Mouse (Mus musculus) c-Kit-positive CD71-positive TER-119-positive erythroid progenitor cells, embryonic 14.5 days (primary cell): ENCODE results near the gene Hfe2.
"Not testable (repeated sequence)": the region's sequence is repeated elsewhere in the genome, so short reads cannot be mapped to it uniquely, and the experiment has no call there.

ENCODE experiments used
- DNase-seq: peaks from one replicate; pipeline ENCODE4 v3.0.0-alpha.2; 2013; ENCODE audit warnings: low spot score

The Hfe2 gene

DNA sequence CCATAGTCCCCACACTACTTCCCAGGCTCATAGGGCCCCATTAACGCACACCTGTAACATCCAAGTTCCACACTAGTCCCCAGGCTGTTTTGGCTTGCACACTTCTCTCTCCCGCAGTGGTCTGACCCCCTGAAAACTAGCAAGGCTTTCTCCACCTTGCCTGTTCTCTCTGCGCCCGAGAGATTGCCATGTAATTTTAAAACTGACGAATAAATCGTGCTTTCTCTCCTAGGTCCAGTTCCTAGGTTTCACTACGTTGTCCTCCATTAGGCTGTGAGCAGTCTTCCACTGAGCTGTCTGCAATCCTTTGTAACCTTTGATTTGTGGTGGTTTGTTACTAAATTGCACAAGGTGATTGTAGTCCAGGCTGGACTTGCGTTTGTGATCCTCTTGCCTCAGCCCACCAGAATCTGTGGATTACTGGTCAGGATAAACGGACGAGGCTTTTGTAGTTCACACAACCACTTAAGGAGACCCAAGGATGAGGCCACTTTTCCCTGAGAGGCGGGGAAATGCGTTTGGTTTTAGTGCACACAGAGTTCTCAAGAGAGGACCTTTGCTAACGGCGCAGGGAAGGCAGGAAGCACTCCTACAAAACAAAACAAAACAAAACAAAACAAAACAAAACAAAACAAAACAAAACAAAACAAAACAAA, 28.2 kb upstream of the Hfe2 start:
- not testable (repeated sequence) for DNase-seq

DNA sequence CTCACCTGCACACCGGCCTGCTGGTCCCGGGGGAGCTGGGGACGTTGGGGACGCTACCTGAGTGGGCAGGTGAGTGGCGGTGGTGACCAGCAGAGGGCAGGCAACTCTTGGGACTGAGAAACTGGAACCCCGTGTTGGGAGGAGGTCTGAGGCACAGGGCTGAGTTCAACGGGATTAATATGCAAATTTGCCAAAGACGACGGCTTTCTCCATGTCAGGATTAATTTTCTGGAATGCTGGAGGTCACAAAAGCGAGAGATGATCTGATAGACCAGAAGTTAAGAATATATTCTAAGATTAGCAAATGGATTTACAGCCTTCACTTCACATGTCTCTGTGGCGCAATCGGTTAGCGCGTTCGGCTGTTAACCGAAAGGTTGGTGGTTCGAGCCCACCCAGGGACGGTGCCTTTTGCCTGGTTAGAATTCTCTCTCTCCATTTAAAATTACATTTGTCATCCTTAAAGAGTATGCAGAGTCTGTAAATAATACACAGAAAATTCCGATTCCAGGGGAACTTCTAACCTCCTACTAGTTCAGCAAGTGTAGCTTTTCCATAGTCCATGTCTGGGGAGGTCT, 27.4 kb upstream of the Hfe2 start:
- peak; percentile 76 for DNase-seq

DNA sequence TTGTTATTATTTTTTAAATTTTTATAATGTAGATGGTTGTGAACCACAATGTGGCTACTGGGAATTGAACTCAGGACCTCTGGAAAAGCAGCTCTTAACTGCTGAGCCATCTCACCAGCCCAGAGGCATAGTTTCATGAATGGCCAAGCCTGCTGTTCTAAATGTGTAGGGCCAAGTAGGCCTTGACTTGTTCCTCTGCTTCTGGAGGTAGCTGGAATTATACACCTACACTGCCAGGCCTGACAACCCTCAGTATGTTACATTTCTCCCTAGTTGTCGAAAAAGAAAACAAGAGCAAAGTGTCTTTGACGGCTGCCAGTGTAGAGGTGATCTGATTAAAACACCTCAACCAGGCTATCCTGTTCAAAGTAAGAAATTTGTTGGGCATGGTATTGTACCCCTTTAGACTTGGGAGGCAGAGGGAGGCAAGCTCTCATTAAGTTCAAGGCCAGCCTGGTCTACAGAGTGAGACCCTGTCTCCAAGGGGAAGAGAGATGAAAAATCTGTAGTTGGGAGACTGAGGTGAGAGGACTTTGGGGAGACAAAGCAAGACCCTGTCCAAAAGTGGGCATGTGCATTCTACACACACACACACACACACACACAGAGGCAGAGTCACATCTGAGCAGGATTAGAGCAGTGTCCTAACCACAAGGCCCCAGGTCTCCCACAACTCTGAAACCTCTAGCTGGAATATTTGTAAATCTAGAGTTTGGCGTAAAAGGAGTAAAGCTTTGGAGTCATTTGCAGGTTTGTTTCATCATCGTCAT, 26.3 kb upstream of the Hfe2 start:
- no peak for DNase-seq

DNA sequence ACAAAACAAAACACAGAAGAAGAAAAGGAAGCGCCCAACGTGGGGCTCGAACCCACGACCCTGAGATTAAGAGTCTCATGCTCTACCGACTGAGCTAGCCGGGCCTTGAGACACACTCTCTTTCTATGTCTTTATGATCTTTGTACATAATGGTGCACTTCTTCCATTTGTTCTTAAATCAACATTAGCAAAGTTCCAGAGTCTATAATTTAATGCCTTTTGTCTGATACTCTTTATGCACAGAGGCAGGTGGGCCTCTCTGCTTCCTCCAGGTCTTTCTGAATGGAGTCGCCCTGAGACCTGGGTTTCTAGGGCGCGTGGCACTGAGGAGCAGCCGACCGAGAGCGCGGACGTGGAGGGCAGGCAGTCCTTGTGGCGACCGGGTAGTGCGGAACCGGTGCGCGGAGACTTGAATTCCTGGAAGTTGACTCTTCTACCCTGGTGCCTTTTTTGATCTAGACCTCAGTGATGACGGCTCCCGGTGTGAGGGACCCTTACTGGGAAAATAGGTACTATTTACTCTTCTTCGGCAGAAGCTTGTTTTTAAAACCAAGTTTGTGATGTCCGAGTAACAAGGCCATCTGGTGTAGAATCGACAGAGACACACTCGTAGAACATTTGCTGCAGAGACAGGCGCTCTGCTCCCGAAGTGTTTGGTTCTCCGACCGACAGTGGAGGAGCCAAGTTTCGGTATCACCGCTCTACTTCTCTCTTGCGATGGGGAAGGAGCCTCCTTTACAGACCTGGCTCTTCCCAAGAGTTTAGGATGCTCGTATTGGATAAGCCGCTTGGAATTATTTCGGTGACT, 25.3 kb upstream of the Hfe2 start:
- DNase-seq: peak; percentile 86

DNA sequence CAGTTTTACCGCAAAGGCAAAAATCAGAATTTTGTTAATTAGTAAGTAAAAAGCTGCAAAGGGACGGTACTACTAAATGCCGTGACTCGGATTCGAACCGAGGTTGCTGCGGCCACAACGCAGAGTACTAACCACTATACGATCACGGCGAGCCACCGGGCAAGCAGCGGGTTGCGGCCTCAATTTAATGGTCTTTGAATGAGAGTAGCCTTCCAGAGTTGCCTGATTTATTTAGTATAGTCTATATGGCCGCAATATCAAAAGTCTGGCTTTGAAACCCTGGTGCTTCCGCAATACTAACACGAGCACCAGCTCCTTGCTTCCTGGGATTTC, 24.7 kb upstream of the Hfe2 start:
- DNase-seq: peak; percentile 91

DNA sequence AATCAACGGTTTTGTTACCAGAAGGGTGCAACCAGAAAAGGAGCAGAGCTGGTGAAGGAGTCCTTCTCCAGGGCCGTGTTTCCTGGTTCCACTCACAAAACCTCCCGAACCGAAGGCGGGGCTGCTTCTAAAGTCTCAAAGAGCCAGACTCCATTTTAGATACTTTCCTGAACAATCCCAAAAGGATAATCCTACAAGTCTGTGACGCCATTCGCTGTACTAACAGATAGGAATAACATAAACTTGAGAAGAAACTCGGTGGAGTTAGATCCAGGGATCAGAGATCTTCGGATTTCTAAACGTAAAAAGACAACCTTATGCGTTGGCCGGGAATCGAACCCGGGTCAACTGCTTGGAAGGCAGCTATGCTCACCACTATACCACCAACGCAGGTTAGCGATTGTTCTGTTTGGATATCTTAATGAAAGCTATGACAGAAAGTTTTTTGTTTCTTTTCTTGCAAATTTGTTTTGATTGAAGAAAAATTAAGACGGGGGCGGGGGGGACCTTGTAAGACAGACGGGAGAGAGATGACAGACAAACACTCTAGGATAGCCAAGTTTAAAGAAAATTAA, 24.2 kb upstream of the Hfe2 start:
- peak; percentile 87 for DNase-seq

DNA sequence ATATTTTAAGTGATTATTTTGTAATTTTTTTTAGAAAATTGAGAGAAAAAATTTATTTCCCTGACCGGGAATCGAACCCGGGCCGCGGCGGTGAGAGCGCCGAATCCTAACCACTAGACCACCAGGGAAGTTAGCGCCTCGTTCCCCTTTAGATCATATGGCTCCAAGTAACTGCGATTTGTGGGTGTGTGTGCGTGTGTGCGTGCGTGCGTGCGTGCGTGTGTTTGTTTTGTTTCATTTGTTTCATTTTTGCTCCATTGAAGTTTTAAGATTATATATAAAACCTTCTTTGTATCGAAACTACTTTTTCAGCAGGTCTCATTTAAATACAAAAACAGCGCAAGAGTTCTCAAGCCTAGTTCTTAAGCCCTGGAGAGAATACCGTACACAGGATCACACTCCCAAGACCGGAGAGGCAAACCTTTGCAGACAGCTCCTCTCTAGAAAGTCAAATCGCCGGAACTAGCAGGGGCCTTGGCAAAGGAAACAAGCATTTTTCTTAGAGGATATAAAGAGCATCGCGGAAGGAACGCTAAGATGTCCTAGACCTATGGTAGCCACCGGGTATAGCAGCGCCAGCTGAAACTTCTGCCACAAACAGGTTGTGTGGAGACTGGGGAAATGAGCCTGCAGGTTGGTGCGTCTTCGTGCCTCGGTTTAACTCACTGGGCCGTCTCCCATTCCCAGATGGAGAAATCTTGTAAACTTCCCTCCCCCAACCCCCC, 23.4 kb upstream of the Hfe2 start:
- peak; percentile 92 for DNase-seq

DNA sequence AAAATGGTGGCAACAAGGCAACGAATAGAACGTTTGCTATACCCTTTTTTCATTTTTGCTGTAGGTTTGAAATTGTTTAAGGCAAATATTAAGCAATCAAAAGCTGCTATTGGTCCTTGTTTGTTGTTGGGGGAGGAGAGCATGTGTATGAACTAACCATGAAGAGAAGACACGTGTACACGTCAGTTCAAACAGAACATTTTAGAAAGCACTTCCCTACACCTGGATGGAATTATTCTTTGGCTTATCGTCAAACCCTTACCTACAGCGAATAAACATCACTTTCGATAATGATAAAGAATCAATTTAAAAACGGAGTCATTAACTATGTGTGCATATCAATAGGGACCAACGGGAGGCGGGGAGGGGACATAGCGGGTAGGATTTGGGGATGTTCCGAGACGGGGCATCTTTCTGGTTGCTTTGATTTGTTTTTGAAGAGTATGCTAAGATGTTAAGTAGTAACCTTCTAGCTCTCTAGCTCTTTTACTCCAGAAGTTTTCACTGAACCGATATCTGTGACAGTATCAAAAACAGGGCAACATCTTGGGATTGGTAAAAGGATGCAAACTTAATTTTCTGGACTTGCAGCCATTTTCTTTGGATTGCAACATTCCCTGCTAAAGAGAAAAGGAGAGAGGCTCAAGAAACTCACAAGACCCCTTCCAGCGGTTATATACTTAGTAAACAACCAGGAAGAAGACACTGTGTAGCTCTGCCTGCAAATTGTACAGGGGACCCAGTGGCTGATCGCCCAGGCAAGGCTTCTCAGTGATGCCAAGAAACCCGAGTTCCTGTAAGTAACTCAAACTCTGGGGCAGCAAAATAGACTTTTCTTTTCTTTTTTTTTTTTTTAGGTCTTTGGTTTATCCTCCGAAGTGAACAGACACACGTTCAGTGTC, 22.5 kb upstream of the Hfe2 start:
- no peak for DNase-seq

DNA sequence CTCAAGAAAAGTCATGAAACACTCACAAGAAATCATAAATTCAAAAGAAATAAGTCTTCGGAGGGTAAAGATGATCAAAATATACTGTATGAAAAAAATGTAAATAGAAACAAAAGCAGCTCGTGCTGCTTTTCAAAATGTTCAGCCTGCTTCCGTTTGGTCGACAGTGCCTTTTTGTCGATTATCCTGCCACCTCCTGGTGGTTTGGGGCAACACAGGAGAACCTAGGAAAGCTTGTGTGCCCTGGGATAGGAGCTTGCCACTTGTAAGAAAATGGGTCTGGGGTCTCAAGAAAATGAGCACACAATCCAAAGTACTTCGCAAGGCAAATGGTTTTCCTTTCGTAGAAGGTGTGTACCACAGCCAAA, 21.9 kb upstream of the Hfe2 start:
- peak; percentile 82 for DNase-seq

DNA sequence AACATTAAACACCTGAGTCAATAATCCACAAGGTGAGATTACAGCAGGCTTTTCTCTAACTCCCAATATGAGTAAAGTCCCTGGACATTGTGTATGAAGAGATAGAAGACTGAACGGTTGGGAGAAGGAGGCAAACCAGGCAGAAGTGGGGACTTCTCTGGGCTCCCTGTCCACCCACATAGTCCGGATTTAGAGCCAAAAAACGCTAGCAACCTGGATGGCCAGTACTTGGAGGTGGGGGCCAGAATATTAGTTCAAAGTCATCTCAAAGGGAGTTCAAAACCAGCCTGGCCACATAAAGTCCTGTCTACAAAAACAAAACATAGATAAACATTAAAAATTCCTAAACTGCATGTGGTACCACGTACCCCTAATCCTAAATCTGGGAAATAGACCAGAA, 21.0 kb upstream of the Hfe2 start:
- DNase-seq: no peak

DNA sequence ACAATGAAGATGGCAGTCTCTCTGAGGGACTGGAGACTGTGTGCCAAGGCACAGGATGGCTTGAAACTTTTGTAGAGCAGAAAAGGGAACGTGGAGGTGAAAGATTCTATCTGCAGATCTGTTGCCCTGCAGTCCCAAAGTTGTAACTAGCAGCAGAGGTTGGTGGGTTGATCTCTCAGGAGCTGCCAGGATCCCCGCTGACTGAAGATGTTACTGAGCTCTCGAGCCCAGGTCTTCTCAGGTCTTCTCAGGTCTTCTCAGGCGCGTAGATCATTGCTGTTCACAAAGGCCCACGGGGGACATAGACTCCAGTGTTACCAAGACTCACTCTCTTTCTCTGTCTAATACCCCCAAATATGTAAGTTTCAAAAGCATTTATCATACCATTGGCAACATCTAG, 20.0 kb upstream of the Hfe2 start:
- no peak for DNase-seq

DNA sequence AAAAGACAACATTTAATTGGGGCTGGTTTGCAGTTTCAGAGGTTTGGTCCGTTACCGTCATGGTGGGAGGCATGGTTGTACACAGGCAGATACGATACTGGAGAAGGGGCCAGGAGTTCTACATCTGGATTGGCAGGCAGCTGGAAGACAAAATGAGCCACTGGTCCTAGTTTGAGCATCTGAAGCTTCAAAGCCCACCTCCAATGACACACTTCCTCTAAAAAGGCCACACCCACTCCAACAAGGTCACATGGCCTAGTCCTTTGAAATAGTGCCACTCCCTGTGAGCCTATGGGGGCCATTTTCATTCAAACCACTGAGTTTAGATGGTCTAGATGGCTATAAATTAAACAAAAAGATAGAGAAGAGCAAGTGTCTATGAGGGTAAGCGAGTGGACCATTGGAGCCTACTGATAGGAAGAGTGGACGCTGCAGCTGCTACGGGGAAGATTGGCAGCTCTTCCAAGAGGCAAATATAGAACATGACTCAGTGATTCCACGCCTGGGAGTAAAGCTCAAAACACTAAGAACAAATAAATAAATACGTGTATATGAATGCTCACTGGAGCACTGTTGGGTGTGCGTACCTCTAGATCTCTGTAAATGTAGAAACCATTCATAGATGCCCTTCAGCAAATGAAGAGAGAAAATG, 18.4 kb upstream of the Hfe2 start:
- DNase-seq: no peak

DNA sequence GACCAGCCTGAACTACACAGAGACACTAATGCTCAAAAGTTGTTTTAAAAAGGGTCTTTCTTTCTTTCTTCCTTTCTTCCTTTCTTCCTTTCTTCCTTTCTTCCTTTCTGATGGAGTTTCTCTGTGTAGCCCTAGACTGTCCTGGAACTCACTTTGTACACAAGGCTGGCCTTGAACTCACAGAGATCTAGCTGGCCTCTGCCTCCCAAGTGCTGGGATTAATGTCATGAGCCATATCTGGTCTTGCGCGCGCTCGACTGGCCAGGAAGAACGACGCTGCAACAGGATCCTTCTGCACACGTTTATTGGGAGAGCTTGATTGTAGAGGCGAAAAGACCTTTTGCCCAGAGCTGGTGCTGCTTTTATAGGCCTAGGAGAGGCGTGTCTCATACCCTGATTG, 17.0 kb upstream of the Hfe2 start:
- not testable (repeated sequence) for DNase-seq

DNA sequence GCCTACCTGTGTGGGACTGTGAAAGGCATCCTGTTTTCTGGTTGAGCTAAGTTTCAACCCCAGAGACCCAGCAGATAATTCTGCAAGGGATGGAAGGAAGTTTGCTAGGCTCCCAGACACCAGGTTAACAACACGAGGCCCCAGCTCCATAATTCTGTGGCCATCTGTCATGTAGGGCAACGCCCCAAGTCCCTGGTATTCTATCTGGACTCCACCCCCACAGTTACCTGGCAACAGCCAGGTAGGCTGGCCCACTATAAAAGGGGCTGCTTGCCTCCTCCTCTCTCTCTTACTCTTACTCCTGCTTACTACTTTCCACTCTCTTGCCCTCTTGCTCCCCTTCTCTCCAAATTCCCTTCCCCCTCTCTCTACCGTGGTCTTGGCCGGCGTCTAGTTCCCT, 4.8 kb upstream of the Hfe2 start:
- DNase-seq: no peak

DNA sequence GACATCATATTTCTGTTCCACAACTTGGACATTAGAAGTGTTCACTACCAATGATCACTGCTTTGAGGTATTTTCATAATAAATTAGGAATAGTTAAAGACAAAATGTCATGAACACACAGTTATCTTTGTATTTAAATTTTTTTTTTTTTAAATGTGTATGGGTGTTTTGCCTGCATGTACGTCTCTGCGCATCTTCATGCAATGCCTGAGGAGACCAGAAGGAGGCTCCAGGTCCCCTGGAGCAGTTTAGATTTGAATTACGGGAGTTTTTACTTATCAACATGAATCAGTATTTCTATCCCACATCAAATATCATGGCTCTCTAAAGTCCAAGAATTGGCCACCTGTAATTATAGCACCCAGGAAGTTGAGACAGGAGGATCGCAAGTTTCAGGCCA, 2.8 kb upstream of the Hfe2 start:
- no peak for DNase-seq

DNA sequence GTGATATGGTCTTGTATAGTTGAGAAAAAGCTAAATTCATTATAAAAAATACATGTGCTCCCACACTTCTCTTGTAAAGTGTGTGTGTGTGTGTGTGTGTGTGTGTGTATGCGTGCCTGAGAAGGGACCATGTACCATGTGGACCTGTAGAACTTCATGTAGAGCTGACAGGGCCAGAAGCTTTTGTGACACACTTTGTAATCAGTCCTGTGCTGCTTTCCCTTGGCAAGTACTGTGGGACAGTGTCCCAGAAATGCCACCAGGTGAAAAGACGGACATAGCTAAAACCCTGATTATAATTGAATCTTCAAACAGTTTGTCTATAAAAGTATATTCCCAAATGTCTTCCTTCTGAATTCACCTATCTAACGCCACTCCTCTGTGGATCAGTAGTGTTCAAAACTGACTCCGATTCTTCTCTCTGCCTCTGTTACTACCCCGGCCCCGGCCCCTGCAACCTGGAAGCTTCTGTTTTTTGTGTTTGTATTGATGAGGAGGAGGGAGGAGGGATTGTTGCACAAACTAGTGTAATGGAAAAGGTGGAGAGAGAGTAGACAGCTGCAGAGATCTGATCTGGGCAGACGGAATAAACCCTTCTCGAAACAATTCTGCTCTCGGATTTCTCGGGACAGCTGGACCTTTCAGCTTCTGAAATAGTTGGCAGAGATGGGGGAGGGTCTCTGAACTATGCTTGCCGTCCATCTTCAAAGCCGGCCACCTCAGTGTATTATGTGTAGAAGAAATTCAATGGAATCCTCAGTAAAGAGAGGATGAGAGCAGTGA, 753 bp upstream of the Hfe2 start:
- no peak for DNase-seq

DNA sequence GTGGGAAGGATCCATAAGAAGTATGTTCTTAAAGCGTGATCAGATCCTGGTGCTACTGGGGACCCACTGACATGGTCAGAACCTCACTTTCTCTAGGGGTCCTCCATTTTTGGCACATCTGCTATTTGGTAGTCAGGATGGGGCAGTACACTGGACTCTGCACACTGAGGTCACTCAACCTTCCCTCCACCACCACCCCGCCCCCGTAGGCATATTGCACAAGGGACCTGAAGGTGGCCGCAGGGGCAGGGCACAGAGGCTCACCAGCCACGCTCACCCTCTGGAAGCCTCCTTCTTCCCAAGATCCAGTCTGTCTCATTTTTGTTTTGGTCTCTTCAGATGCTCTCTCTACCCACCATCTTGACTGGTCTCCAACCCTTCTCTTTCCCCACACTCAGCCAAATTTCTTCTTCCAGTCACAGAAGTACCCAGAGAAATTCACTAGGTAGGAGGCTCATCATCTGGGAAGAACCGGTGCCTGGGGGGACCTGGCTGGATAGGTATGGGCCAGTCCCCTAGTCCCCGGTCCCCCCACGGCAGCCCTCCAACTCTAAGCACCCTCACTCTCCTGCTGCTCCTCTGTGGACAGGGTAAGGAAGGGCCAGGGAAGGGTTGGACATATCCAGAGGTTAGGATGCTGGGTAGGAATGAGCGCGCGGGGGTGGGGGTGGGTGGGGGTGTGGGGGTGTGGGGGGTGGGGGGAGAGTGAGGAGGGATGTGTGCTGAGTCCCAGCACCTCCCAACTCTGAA, 1.2 kb downstream of the Hfe2 start:
- no peak for DNase-seq

DNA sequence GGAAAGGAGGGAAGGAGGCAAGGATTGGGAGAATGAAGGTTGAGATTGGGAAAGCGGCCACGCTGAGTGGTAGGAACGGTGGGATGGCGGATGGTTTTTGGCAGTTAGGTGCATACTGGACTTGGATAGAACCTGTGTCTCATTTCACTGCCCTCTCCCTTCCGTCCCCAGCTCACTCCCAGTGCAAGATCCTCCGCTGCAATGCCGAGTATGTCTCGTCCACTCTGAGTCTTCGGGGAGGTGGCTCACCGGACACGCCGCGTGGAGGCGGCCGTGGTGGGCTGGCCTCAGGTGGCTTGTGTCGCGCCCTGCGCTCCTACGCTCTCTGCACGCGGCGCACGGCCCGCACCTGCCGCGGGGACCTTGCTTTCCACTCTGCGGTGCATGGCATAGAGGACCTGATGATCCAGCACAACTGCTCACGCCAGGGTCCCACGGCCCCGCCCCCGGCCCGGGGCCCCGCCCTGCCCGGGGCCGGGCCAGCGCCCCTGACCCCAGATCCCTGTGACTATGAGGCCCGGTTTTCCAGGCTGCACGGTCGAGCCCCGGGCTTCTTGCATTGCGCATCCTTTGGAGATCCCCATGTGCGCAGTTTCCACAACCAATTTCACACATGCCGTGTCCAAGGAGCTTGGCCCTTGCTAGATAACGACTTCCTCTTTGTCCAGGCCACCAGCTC, 2.0 kb downstream of the Hfe2 start:
- no peak for DNase-seq
